Mouse (Mus musculus) heart, embryonic 14.5 days (tissue): ENCODE measurements around the gene Tmod2. TPM values are rescaled to one million over a fixed set of nuclear protein-coding genes. Genes with fewer than 3 reads are reported as not detected.

ENCODE experiments used
- ATAC-seq: fragments of 200-750 bp; cut with Nextera tagmentation; 2 replicates; pipeline ENCODE4 v1.8.0; 2017; ENCODE audit warnings: low read depth, moderate TSS enrichment; ENCODE audit not compliant: insufficient number of reproducible peaks, insufficient read depth, low FRiP score
- H3K27ac ChIP-seq, 2 experiments: fragments of 200-500 bp in 1 of 2; fragments of 300-500 bp in 1 of 2; sonication (generic) in 1 of 2; replicated peaks in 1 of 2; 2 replicates each; pipeline ENCODE4 v1.5.1; 2012 to 2014; ENCODE audit warnings: low read depth in 2 of 2, low read length in 2 of 2, control low read depth in 1 of 2, mild to moderate bottlenecking in 1 of 2, mixed read lengths in 1 of 2; ENCODE audit not compliant: control insufficient read depth in 1 of 2, insufficient read depth in 1 of 2
- H3K27me3 ChIP-seq: fragments of 300-500 bp; sonication (generic); 2 replicates; pipeline ENCODE4 v1.6.1; 2014; ENCODE audit warnings: mild to moderate bottlenecking, low read length, control low read depth; ENCODE audit not compliant: control insufficient read depth, insufficient read depth
- H3K36me3 ChIP-seq: fragments of 300-500 bp; sonication (generic); 2 replicates; pipeline ENCODE4 v1.6.1; 2014; ENCODE audit warnings: mild to moderate bottlenecking, control low read depth, low read length, mixed read lengths; ENCODE audit not compliant: control insufficient read depth, insufficient read depth
- H3K4me1 ChIP-seq, 2 experiments: fragments of 200-500 bp in 1 of 2; fragments of 300-500 bp in 1 of 2; sonication (generic) in 1 of 2; 2 replicates each; pipeline ENCODE4 v1.6.1; 2012 to 2014; ENCODE audit warnings: low read length in 2 of 2, control low read depth in 1 of 2, mixed read lengths in 1 of 2; ENCODE audit not compliant: control insufficient read depth in 2 of 2, insufficient read depth in 2 of 2
- H3K4me2 ChIP-seq: fragments of 300-500 bp; sonication (generic); 2 replicates; pipeline ENCODE4 v1.6.1; 2014; ENCODE audit warnings: mild to moderate bottlenecking, low read length
- H3K4me3 ChIP-seq, 2 experiments: fragments of 200-500 bp in 1 of 2; fragments of 300-500 bp in 1 of 2; sonication (generic) in 1 of 2; 2 replicates each; pipeline ENCODE4 v1.5.1; 2012 to 2014; ENCODE audit warnings: low read length in 2 of 2, mild to moderate bottlenecking in 2 of 2, control low read depth in 1 of 2, low read depth in 1 of 2, moderate library complexity in 1 of 2; ENCODE audit not compliant: control insufficient read depth in 1 of 2, insufficient read depth in 1 of 2
- H3K9ac ChIP-seq: fragments of 300-500 bp; sonication (generic); 2 replicates; pipeline ENCODE4 v1.6.1; 2014; ENCODE audit warnings: mild to moderate bottlenecking, low read length
- H3K9me3 ChIP-seq: fragments of 300-500 bp; sonication (generic); 2 replicates; pipeline ENCODE4 v1.6.1; 2016; ENCODE audit warnings: low read length, control low read depth; ENCODE audit not compliant: control insufficient read depth
- WGBS: fragments of 180-500 bp; shearing (Covaris S2); extraction: QIAGEN DNeasy Blood & Tissue Kit; methylation state at CpG from one replicate; pipeline ENCODE4 v1.1.7; 2014; 5-methylcytosine and 5-hydroxymethylcytosine counted together
- polyA plus RNA-seq: library from polyadenylated mRNA; unstranded; fragments of >200 nt; fragmentation: Nextera tagmentation; extraction: Ambion mirVana; gene quantifications from 2 replicates; pipeline ENCODE4 v1.2.1, GENCODE M21; 2014

The Tmod2 gene
- polyA plus RNA-seq, 1 experiment from 2014 or later, result 4.1 TPM

GRCm38 (mm10) chr9:75579321-75579720 is 31.8 kb downstream of the Tmod2 start:
- H3K9ac ChIP-seq, result no peak overlapping the region
- no peaks in the 10 kb centered on the region; a peak in 2 of 4 replicates for H3K4me1 ChIP-seq
- 73% methylated on average over 6 of the region's 6 CpGs for WGBS
- H3K4me3 ChIP-seq, result no peak overlapping the region
- ATAC-seq, result no peak
- H3K27me3 ChIP-seq, result no peaks in the 10 kb centered on the region
- no peaks in the 10 kb centered on the region for H3K9me3 ChIP-seq
- no peaks in the 10 kb centered on the region for H3K36me3 ChIP-seq
- no peak overlapping the region for H3K4me2 ChIP-seq
- H3K27ac ChIP-seq, result no peak overlapping the region

GRCm38 (mm10) chr9:75571036-75571942 is 39.8 kb downstream of the Tmod2 start:
- no peaks in the 10 kb centered on the region for H3K4me1 ChIP-seq
- H3K27ac ChIP-seq, result no peak overlapping the region
- H3K27me3 ChIP-seq, result no peaks in the 10 kb centered on the region
- 87% methylated on average over 5 of the region's 5 CpGs for WGBS
- H3K9ac ChIP-seq, result no peak overlapping the region
- no peaks in the 10 kb centered on the region for H3K9me3 ChIP-seq
- no peak overlapping the region for H3K4me3 ChIP-seq
- no peaks in the 10 kb centered on the region for H3K36me3 ChIP-seq
- no peak for ATAC-seq
- H3K4me2 ChIP-seq, result no peak overlapping the region

- ATAC-seq, result no peak
- H3K9me3 ChIP-seq, result no peaks in the 10 kb centered on the region
- 93% methylated on average over 6 of the region's 6 CpGs for WGBS
- H3K36me3 ChIP-seq, result no peaks in the 10 kb centered on the region
- H3K27ac ChIP-seq, result no peak overlapping the region
- H3K4me2 ChIP-seq, result no peak overlapping the region
- H3K4me3 ChIP-seq, result no peak overlapping the region
- no peaks in the 10 kb centered on the region for H3K27me3 ChIP-seq
- H3K9ac ChIP-seq, result no peak overlapping the region
- H3K4me1 ChIP-seq, result no peaks in the 10 kb centered on the region
Measured at GRCm38 (mm10) chr9:75568399-75568798, 42.7 kb downstream of the Tmod2 start.

GRCm38 (mm10) chr9:75564892-75565291 is 46.2 kb downstream of the Tmod2 start:
- Histone ChIP-seq H3K4me2 (no peak overlapping the region), H3K36me3 (no peaks in the 10 kb centered on the region), H3K27me3 (no peaks in the 10 kb centered on the region), H3K9ac (no peak overlapping the region), H3K4me1 (no peaks in the 10 kb centered on the region), H3K27ac (no peak overlapping the region), H3K9me3 (no peaks in the 10 kb centered on the region), H3K4me3 (no peak overlapping the region)
- 84% methylated on average over 6 of the region's 6 CpGs for WGBS
- ATAC-seq, result no peak

- Histone ChIP-seq H3K9ac (no peak overlapping the region), H3K36me3 (no peaks in the 10 kb centered on the region), H3K4me3 (no peak overlapping the region), H3K4me1 (no peaks in the 10 kb centered on the region), H3K27ac (no peak overlapping the region), H3K9me3 (no peaks in the 10 kb centered on the region), H3K27me3 (no peaks in the 10 kb centered on the region), H3K4me2 (no peak overlapping the region)
- ATAC-seq, result no peak
- WGBS, result 62% methylated on average over 6 of the region's 6 CpGs
Measured at GRCm38 (mm10) chr9:75563622-75564021, 47.5 kb downstream of the Tmod2 start.

- no peak overlapping the region for H3K27ac ChIP-seq
- H3K27me3 ChIP-seq, result no peaks in the 10 kb centered on the region
- H3K9me3 ChIP-seq, result no peaks in the 10 kb centered on the region
- no peak for ATAC-seq
- H3K4me1 ChIP-seq, result no peaks in the 10 kb centered on the region
- no peak overlapping the region for H3K4me2 ChIP-seq
- no peak overlapping the region for H3K4me3 ChIP-seq
- H3K36me3 ChIP-seq, result no peaks in the 10 kb centered on the region
- H3K9ac ChIP-seq, result no peak overlapping the region
- 69% methylated on average over 2 of the region's 2 CpGs for WGBS
Measured at GRCm38 (mm10) chr9:75563176-75563575, 47.9 kb downstream of the Tmod2 start.

GRCm38 (mm10) chr9:75561040-75561669 is 50.0 kb downstream of the Tmod2 start:
- Histone ChIP-seq H3K36me3 (no peaks in the 10 kb centered on the region), H3K9me3 (no peaks in the 10 kb centered on the region), H3K27ac (no peak overlapping the region), H3K27me3 (no peaks in the 10 kb centered on the region), H3K4me3 (no peak overlapping the region), H3K4me1 (peaks cover 0 to 11% of the 10 kb centered on the region in 2 experiments; a peak in 2 of 4 replicates), H3K9ac (no peak overlapping the region), H3K4me2 (no peak overlapping the region)
- WGBS, result 73% methylated on average over 13 of the region's 13 CpGs
- no peak for ATAC-seq
